Mouse (Mus musculus) adrenal gland, postnatal 25 days (tissue): ENCODE results near the gene Mtfmt. TPM values are rescaled to one million over a fixed set of nuclear protein-coding genes. Genes with fewer than 3 reads are reported as not detected.

ENCODE experiments used
- DNase-seq: peaks from one replicate; pipeline ENCODE4 v3.0.0; 2021; ENCODE audit warnings: mixed read lengths
- total RNA-seq: library from RNA; stranded (reverse); gene quantifications from 2 replicates; pipeline ENCODE4 v1.2.3, GENCODE M21; 2021

Gene Mtfmt
- total RNA-seq, 1 experiment from 2014 or later, result 16.9 TPM

DNA sequence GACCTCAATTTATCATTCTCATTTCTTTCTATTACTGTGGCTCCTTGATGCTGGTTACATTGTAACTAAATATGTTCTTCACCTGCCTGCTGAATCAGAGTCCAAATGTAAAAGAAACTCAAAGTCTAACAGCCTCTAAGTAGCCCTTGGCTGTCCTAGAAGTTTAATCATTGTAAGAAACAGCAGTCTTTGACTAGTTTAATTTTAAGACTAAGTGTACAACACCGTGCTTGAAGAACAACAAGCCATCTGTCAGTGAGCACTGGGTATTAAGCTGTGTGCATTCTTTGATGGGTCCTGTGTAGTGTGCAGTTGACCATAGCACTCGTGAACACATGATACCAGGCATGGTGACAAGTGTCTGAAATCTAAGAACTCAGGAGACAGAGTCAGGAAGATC, 8.1 kb upstream of the Mtfmt start:
- DNase-seq, result no peak

DNA sequence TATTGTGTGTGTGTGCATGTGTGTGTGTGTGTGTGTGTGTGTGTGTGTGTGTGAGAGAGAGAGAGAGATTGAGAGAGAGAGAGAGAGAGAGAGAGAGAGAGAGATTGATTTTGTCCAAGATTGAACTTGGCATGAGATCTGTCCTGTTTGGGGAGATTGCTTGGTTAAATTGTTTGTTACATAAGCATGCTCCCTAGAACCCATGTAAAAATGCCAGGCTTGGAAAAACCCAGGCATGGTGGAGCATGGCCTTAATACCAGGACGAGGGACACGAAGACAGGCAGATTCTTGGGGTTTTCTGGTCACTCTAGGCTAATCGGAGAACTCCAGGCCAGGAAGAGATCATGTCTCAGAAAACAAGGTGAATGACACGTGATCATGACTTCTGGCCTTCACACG, 7.6 kb upstream of the Mtfmt start:
- DNase-seq, result no peak

DNA sequence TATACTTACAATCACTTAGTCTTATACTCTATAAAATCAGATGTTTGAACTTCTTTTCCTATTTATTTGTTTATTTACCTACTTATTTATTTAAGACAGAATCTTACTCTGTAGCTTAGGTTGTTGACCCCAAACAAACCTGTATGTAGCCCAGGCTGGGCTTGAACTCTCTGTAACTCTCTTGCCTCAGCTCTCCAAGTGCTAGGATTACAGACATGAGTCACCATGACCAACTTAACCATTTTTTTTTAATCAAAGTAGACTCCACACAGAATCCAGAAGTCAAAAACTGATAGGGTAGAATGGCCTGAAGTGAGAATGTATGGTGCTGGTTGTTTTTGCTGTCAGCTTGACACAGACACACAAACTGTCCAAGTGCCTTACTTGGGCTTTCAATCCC, 5.2 kb upstream of the Mtfmt start:
- no peak for DNase-seq

DNA sequence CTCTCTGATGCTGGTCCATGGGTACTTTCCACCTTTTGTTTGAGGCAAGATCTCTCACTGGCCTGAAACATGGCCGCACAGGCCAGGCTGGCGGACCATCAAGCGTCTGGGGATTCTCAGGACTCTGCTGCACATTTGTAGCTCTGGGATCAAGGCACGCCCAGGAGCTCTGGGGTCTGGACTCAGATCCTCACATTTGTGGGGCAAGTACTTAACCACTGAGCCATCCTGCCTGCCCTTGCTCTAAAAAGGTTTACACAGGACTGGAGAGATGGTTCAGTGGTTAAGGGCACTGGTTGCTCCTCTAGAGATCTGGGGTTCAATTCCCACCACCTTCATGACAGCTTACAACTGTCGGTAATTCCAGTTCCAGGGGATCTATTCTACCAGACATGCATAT, 4.7 kb upstream of the Mtfmt start:
- no peak for DNase-seq

DNA sequence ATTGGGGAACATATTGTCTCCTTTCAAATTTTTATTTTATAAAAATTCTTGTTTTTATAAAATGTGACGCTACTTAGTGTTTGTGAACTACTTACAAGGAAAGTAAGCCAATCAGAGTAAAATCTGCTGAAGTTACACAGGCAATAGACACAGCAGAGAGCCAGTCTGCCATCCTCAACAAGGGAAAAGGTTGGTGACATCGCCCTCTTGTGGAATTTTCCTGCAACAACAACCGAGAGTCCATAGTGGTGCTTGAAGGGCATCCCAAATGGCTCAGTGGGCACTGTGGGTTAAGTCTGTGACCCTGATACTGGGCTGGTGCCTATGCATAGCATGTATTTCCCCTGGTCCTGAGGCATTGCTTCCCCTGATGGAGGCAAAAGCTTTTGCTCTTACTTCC, 3.3 kb upstream of the Mtfmt start:
- peak; percentile 79 for DNase-seq

DNA sequence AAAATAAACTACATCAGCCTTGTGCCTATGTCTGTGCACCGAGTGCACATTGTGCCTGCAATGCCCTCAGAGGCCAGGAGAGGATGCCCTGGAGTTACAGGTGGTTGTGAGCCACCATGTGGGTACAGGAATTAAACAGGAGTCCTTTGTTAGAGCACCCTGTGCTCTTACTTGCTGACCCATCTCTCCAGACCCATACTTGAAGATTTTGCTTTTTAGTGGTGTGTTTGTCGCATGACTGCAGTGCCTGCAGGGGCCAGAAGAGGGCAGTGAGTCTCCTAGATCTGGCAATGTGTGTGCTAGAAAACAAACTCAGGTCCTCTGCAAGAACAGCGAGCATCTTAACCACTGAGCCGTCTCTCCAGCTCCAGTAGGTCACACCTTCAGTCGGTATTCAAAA, 1.4 kb upstream of the Mtfmt start:
- DNase-seq, result peak; percentile 48

DNA sequence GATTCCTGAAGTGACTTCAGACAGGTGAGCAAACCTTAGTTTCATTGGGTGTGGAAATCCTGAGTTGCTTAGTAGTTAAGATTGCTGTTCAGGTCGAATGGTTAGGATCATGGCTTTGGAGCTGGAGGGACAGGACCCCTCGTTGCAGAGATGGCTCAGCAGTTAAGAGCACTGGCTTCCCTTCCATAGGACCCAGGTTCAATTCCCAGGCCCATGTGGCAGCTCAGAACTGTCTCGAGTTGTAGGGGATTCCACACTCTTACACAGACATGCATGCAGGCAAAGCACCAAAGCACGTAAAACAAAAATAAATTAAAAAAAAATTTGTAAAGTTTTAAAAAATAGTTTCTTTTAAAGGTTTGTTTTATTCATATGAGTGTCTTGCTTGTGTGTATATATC, 371 bp upstream of the Mtfmt start:
- no peak for DNase-seq

DNA sequence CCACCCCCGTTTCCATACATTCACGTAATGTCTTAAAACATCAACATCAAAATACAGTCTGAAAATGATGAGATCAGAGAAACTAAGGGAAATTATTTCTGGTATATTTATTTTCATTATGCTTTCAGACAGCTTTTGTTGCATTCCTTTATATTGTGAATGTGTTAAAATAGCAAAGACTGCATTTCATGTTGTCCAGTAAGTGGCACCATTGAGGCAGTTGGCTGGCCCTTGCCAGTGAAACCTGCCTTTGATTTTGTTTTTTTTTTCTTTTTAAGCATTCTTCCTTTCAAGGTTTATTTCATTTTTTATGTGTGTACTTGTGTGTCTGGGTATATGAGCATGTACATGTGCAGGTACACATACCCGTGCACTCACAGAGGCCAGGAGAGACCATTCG, 9.1 kb downstream of the Mtfmt start:
- no peak for DNase-seq

DNA sequence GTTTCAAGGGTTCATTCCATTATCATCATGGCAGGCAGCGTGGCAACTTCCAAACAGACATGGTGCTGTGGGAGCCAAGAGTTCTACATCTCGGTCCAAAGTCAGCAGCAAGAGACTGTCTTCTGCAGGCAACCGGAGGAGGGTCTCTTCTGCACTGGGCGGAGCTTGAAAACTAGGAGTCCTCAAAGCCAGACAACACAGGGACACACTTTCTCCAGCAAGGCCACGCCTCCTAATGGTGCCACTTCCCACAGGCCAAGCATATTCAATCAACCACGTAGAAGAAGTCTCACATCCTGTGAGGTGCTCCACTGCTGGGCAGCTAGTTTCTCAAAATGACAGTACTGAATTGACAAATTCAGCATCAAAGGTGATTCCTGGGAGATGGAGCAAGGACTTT, 12.4 kb downstream of the Mtfmt start:
- DNase-seq, result no peak

DNA sequence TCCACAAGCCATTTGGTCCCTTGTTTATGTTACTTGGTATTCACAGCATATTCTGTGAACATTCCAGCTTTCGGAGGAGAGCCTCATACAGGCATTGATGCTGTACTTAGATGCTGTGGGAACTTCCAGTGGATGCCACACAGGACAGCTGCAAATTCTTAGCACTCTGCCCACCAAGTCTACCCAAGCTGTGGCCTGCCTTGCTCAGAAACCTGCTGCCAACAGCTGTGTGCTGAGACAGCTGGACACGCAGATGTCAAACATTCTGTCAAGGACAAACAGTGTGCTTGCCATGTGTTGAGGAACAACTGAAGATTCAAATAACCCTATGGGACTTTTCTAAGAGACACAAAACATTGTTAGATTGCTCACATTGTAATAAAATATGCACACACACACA, 23.4 kb downstream of the Mtfmt start:
- no peak for DNase-seq

DNA sequence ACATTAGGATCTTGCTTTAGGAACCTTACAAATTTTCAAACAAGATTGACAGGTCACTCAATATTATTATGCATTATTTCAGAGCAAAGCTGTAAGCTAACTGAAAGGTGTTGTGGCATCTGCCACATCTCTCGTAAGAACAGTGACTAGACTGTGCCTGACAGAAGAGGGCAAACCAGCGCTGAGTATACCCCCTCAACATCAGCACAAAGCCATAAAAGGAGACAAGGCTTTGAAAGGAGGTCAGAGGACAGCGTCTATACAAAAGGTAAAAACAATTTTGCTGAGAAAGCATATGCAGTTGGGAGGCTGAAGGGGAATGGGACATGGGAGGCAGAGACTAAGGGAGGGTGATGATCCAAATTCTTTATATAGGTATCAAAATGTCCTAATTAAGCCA, 24.6 kb downstream of the Mtfmt start:
- no peak for DNase-seq

DNA sequence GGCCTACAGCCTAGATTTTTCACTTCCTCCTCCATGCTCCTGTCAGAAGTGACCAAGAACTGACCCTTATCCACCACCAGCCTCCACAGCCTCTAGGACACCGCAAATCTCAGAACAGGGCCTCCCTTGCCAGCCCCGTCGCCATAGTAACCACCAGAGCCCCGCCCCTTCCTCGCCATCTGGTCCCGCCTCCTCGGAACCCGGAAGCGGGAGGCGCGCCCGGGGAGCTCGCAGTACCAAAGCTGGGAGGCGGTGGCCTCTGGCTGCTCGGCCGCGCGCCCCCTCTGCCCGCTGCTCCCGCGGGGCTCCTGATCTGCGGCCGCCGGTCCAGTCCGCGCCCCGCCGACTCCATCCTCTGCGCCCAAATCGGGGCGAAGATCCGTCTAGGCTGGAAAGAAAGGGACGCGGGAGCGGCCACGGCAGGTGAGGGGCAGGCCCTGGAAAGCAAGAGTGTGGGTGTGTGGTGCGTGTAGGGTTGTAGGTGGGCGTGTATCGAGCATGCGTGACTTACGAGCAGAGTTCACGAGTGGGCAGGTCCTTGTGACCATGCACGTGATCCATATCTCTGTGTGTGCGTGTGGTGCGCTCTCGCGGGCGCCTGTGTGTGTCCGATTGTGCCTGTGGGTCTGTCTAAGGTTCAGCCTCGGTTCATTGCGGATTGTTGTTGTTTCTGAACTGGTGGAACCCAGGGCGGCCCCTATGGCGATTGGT, 25.3 kb downstream of the Mtfmt start, which contains the start of gene Spg21:
TSS of gene Spg21 (plus strand) at position 216 of the 711 bp plus-strand sequence.
- peak; percentile 98 for DNase-seq

DNA sequence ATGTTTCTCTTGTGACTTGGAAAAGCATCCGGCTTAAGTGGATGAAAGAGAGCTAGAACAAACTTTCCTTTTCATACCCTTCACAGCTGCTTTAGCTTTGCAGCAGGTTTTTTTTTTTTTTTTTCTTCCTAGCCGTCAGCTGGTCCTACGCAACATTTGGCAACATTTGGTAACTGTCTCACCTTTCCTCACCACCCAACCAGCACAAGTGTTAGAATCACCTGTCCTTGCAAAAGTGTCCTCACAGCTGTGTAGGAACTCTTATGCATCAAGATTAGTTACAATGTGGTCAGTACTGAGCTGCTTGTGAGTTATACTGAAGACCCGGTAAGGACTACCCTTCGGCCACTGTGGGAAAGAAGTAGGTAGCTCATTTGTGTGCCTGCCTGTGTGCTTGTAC, 27.0 kb downstream of the Mtfmt start:
- no peak for DNase-seq

DNA sequence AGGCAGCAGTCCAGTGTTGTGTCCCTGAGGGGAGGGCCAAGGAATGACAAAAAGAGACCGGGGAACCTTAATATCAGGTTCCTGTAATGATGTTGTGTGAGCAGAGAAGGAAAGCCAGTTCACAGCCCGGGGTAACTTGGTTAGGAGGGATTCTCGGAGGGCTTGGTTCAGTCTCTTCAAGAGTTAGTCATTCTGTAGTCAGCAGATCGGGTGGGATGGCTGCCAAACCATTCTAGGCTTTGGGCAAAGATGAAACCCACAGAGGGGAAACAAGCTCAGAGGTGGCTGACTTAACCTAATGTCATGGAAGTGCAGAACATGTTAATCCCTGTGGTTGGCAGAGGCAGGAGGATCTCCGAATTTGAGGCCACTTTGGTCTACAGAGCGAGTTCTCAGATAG, 28.6 kb downstream of the Mtfmt start:
- DNase-seq, result peak; percentile 77

DNA sequence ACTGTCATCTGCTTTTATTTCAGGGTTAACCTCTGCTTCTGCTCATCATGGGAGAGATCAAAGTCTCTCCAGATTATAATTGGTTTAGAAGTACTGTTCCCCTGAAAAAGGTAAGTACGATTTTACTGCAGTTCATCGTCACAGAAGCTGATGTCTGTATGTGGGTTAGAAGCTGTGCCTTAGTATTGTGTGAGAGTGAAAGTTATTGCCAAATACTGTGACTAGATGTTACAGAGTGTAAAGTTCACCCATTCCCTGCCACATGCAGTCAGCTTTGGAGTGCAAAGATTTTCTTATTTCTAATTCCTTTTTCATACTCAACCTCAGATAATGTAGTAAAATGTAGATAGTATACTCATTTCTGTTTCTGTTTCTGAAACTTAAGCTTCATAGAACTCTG, 29.7 kb downstream of the Mtfmt start:
- no peak for DNase-seq

DNA sequence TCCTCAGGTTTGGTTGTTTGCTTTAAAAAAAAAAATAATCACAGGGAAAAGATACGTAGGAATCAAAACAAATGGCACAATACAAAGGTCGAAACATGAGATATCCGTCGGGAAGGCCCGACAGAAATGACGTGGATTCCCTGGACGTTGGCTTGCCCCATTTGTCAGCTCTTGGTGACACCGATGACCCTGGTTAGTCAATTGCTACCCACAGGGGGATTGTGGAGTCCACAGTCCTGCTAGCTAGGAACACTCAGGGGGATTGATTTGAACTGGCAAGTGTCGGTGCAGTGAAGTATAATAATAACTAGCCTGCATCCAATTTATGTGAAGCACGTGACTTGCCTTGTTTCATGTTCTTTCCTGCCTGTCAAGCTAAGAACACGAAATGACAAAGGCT, 32.1 kb downstream of the Mtfmt start:
- peak; percentile 16 for DNase-seq

DNA sequence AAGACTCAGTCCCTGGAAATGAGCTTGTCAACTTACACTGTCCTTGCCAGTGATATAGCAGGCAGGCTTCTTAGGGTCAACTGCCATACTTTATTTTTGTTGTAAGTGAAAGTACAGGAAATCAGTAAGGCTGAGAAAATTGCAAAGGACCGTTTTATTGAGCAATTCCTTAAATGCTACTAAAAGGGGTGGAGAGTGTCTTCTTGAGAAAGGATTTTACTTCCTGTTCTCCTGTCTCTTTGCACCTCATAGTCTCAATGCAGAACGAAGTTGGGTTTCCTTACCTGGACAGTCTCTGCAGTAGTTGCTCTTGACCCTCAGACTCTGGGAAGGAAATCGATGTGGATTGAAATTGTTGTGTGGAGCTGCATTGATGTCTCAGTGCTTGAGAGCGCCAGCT, 37.2 kb downstream of the Mtfmt start:
- no peak for DNase-seq

DNA sequence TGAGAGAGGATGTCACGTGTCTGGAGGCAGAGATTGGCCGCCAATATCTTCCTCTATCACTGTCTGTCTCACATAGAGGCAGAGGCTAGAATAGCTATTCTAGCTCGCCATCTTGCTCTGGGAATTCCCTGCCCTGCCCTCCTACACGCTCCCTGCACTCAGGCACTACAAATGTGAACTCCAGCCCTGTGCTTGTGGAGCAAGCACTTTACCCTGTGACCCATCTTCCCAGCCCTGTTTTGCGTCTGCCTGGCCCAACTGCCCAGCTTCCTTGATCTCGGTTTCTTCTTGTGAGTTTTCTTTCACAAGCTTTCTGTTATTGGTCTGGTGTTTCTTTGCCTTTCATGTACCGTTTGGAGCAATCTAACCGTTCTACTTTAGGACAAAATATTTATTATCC, 43.6 kb downstream of the Mtfmt start:
- no peak for DNase-seq

DNA sequence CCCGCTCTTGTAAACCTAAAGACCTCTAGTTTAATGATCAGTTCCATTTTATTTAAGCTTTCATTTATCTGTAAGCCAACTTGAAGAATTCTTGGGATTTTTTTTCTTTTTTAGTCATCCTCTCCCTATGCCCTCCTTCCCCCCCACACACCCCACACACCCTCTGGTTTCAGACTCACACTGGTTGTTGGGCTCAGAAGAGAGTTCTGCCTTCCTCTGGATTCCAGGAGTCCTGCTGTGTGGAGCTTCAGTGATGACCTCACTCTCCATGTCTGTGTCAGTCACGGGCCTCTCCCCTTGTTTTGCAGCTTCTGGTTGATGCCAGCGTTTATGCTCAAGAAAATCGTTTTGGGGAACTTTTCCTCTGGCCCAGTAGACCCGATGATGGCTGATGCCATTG, 44.5 kb downstream of the Mtfmt start:
- DNase-seq, result no peak

DNA sequence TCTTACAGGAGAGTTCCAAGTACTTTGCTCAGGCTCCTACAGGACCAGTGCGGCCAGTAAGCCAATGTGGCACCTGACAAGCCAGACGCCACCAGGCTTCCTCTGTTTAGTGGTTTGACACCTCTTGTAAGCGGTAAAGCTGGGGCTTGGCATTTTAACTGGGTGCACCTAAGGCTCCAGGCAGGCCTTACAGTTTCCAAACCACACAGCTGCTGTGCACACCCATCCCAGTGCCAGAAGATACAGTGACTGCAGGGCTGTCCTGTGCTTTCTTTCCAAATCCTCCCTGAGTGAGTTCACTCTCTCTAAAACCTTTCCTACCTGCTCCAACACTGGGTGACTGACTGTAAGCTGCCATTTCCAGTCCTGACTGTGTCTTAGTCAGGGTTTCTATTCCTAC, 55.9 kb downstream of the Mtfmt start:
- DNase-seq, result no peak

DNA sequence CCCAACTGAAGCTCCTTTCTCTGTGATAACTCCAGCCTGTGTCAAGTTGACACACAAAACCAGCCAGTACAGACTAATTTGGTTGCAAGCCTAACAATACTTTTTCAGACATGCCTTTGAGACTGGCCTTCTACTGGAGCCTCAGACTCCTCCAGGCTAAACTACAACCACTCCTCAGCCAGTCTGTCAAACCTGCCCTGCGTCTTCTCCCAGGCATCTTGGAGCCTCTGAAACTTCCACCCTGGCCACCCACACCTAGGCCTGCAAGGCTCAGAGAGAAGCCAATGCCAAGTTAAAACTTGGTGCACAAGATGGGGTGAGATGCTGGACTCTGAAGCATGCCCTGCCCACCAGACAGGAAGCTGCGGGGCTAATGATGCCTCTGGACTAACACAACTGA, 56.8 kb downstream of the Mtfmt start:
- no peak for DNase-seq

DNA sequence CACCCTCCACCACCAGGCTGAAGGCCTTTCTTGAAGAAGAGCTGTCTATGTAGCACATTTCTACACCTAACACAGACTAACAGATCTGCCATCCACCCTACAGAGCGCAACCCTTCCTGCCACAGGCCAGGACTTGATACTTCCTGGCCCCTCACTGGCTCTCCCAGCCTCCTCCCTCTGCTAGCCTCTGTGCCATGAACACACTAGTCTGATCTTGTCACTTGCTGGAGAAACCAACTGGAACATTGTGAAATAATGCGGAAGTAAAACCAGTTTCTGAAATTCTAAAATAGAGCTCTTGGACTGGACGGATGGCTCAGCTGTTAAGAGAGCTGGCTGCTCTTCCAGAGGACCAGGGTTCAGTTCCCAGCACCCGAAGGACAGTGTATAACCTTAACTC, 57.3 kb downstream of the Mtfmt start:
- DNase-seq, result no peak

DNA sequence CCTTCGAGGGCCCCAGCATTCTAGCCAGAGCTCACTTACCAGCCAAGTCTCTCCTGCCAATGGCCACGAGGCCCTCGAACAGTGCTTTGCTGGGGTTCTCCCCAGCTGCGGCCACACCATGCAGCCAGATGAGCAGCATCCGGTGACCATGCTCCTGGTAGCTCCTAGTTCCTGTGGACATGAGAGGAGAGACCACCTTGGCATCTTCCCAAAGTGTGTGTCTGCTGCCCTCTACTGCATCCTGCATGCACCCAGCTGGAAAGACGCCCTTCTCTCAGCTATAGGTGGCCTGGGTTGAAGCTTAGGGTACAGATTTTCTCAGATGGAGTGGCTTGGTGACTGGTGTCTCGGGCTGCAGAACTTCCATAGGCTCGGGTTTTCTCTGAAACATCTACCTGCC, 66.6 kb downstream of the Mtfmt start:
- no peak for DNase-seq
